Mouse (Mus musculus): ENCODE measurements around the gene H2-Ob. TPM values are rescaled to one million over a fixed set of nuclear protein-coding genes. Genes with fewer than 3 reads are reported as not detected.

Gene H2-Ob
- polyA plus RNA-seq, 1 experiment from 2014 or later: 0.17 TPM

- peak; percentile 72; the same call in 1 of the 2 replicates for ATAC-seq (ENCODE audit: insufficient read depth, low FRiP score, low read depth)
- H3K4me2 ChIP-seq: no peak overlapping the region
- no peaks in the 10 kb centered on the region for H3K27me3 ChIP-seq (replicated peaks)
- no peak overlapping the region for H3K27ac ChIP-seq
- no peaks in the 10 kb centered on the region for H3K36me3 ChIP-seq
- 15% methylated on average over 8 of the region's 8 CpGs for WGBS
- no peaks in the 10 kb centered on the region for H3K9me3 ChIP-seq
- no peak overlapping the region for H3K9ac ChIP-seq
- 0 out of 2 replicates have a peak, but pooled peaks cover 2% of the 10 kb centered on the region for H3K4me1 ChIP-seq
- H3K4me3 ChIP-seq (replicated peaks): no peak overlapping the region
Observed at GRCm38 (mm10) chr17:34291609-34292008, 52.9 kb downstream of the H2-Ob start.

- Histone ChIP-seq H3K27me3 (replicated peaks) (no peaks in the 10 kb centered on the region), H3K9me3 (no peaks in the 10 kb centered on the region), H3K27ac (no peak overlapping the region), H3K36me3 (no peaks in the 10 kb centered on the region), H3K4me3 (replicated peaks) (no peak overlapping the region), H3K9ac (no peak overlapping the region), H3K4me2 (no peak overlapping the region), H3K4me1 (0 out of 2 replicates have a peak, but pooled peaks cover 2% of the 10 kb centered on the region)
- ATAC-seq (ENCODE audit: insufficient read depth, low FRiP score, low read depth): no peak
- 87% methylated on average over 4 of the region's 4 CpGs for WGBS
Observed at GRCm38 (mm10) chr17:34292570-34292969, 53.9 kb downstream of the H2-Ob start.

GRCm38 (mm10) chr17:34293533-34293932, 54.8 kb downstream of the H2-Ob start:
- no peak overlapping the region for H3K9ac ChIP-seq
- H3K4me1 ChIP-seq: 0 out of 2 replicates have a peak, but pooled peaks cover 2% of the 10 kb centered on the region
- no peak overlapping the region for H3K4me3 ChIP-seq (replicated peaks)
- no peaks in the 10 kb centered on the region; the same call in 1 of the 2 replicates for H3K27me3 ChIP-seq (replicated peaks)
- H3K36me3 ChIP-seq: no peaks in the 10 kb centered on the region
- no peaks in the 10 kb centered on the region for H3K9me3 ChIP-seq
- no peak overlapping the region for H3K4me2 ChIP-seq
- H3K27ac ChIP-seq: no peak overlapping the region
- no peak for ATAC-seq (ENCODE audit: insufficient read depth, low FRiP score, low read depth)
- WGBS: 48% methylated on average over 2 of the region's 2 CpGs

GRCm38 (mm10) chr17:34294249-34294648, 55.5 kb downstream of the H2-Ob start:
- Histone ChIP-seq H3K9ac (no peak overlapping the region), H3K36me3 (no peaks in the 10 kb centered on the region), H3K4me3 (replicated peaks) (no peak overlapping the region), H3K27ac (no peak overlapping the region), H3K4me1 (0 out of 2 replicates have a peak, but pooled peaks cover 2% of the 10 kb centered on the region), H3K27me3 (replicated peaks) (no peaks in the 10 kb centered on the region; the same call in 1 of the 2 replicates), H3K9me3 (no peaks in the 10 kb centered on the region), H3K4me2 (no peak overlapping the region)
- 74% methylated on average over 4 of the region's 4 CpGs for WGBS
- no peak for ATAC-seq (ENCODE audit: insufficient read depth, low FRiP score, low read depth)

GRCm38 (mm10) chr17:34295307-34295706, 56.6 kb downstream of the H2-Ob start:
- ATAC-seq (ENCODE audit: insufficient read depth, low FRiP score, low read depth): no peak
- H3K4me3 ChIP-seq (replicated peaks): no peak overlapping the region

GRCm38 (mm10) chr17:34295891-34296794, 57.4 kb downstream of the H2-Ob start:
- Histone ChIP-seq H3K36me3 (no peaks in the 10 kb centered on the region), H3K4me3 (replicated peaks) (peak overlapping the region; percentile 25; the same call in 1 of the 2 replicates), H3K27me3 (replicated peaks) (no peaks in the 10 kb centered on the region; the same call in 1 of the 2 replicates), H3K4me2 (peak overlapping the region; percentile 57), H3K27ac (no peak overlapping the region), H3K9me3 (no peaks in the 10 kb centered on the region), H3K9ac (no peak overlapping the region), H3K4me1 (0 out of 2 replicates have a peak, but pooled peaks cover 2% of the 10 kb centered on the region)
- WGBS: 24% methylated on average over 23 of the region's 23 CpGs
- ATAC-seq (ENCODE audit: insufficient read depth, low FRiP score, low read depth): no peak

More at GRCm38 (mm10) chr17:34295307-34295706, 56.6 kb downstream of the H2-Ob start:
- Histone ChIP-seq H3K27ac (no peak overlapping the region), H3K27me3 (replicated peaks) (no peaks in the 10 kb centered on the region; the same call in 1 of the 2 replicates), H3K4me1 (0 out of 2 replicates have a peak, but pooled peaks cover 2% of the 10 kb centered on the region), H3K9me3 (no peaks in the 10 kb centered on the region), H3K9ac (no peak overlapping the region), H3K4me2 (no peak overlapping the region), H3K36me3 (no peaks in the 10 kb centered on the region)

GRCm38 (mm10) chr17:34299356-34299755, 60.7 kb downstream of the H2-Ob start:
- Histone ChIP-seq H3K36me3 (no peaks in the 10 kb centered on the region), H3K4me3 (replicated peaks) (no peak overlapping the region), H3K9ac (no peak overlapping the region), H3K4me2 (no peak overlapping the region), H3K4me1 (0 out of 2 replicates have a peak, but pooled peaks cover 2% of the 10 kb centered on the region), H3K27me3 (replicated peaks) (no peaks in the 10 kb centered on the region; the same call in 1 of the 2 replicates), H3K27ac (no peak overlapping the region), H3K9me3 (no peaks in the 10 kb centered on the region)
- ATAC-seq (ENCODE audit: insufficient read depth, low FRiP score, low read depth): no peak
- WGBS: 71% methylated on average over 3 of the region's 3 CpGs

GRCm38 (mm10) chr17:34300071-34300470, 61.4 kb downstream of the H2-Ob start:
- Histone ChIP-seq H3K27ac (no peak overlapping the region), H3K4me2 (no peak overlapping the region), H3K9ac (no peak overlapping the region), H3K27me3 (replicated peaks) (no peaks in the 10 kb centered on the region; the same call in 1 of the 2 replicates), H3K4me3 (replicated peaks) (no peak overlapping the region), H3K9me3 (no peaks in the 10 kb centered on the region), H3K4me1 (0 out of 2 replicates have a peak, but pooled peaks cover 2% of the 10 kb centered on the region), H3K36me3 (no peaks in the 10 kb centered on the region)
- ATAC-seq (ENCODE audit: insufficient read depth, low FRiP score, low read depth): no peak
- 79% methylated on average over 8 of the region's 8 CpGs for WGBS

GRCm38 (mm10) chr17:34300691-34301566, 62.2 kb downstream of the H2-Ob start:
- 69% methylated on average over 23 of the region's 23 CpGs for WGBS
- Histone ChIP-seq H3K27ac (no peak overlapping the region), H3K4me3 (replicated peaks) (no peak overlapping the region), H3K4me2 (no peak overlapping the region), H3K9me3 (no peaks in the 10 kb centered on the region), H3K9ac (no peak overlapping the region), H3K4me1 (0 out of 2 replicates have a peak, but pooled peaks cover 1% of the 10 kb centered on the region), H3K36me3 (no peaks in the 10 kb centered on the region), H3K27me3 (replicated peaks) (no peaks in the 10 kb centered on the region; the same call in 1 of the 2 replicates)
- ATAC-seq (ENCODE audit: insufficient read depth, low FRiP score, low read depth): no peak

- no peaks in the 10 kb centered on the region for H3K36me3 ChIP-seq
- no peak overlapping the region for H3K4me2 ChIP-seq
- H3K27me3 ChIP-seq (replicated peaks): no peaks in the 10 kb centered on the region; the same call in 1 of the 2 replicates
- H3K4me1 ChIP-seq: no peaks in the 10 kb centered on the region
- H3K9ac ChIP-seq: no peak overlapping the region
- H3K4me3 ChIP-seq (replicated peaks): no peak overlapping the region
- H3K27ac ChIP-seq: no peak overlapping the region
- ATAC-seq (ENCODE audit: insufficient read depth, low FRiP score, low read depth): no peak
- H3K9me3 ChIP-seq: no peaks in the 10 kb centered on the region
- WGBS: 88% methylated on average over 4 of the region's 4 CpGs
Observed at GRCm38 (mm10) chr17:34301670-34302190, 63.0 kb downstream of the H2-Ob start.

GRCm38 (mm10) chr17:34303789-34304188, 65.1 kb downstream of the H2-Ob start:
- H3K4me1 ChIP-seq: no peaks in the 10 kb centered on the region
- WGBS: 86% methylated on average over 2 of the region's 2 CpGs
- H3K36me3 ChIP-seq: no peaks in the 10 kb centered on the region
- no peak overlapping the region for H3K9ac ChIP-seq
- H3K27me3 ChIP-seq (replicated peaks): no peaks in the 10 kb centered on the region
- no peaks in the 10 kb centered on the region for H3K9me3 ChIP-seq
- ATAC-seq (ENCODE audit: insufficient read depth, low FRiP score, low read depth): no peak
- H3K27ac ChIP-seq: no peak overlapping the region
- H3K4me2 ChIP-seq: no peak overlapping the region
- H3K4me3 ChIP-seq (replicated peaks): no peak overlapping the region
